Mouse (Mus musculus) mature B cell (primary cell): ENCODE data around the gene Mcat.

Source experiments
- in situ Hi-C: fragments of 300-500 bp; cut with MboI; formaldehyde crosslinking; loops from 2 replicates; pipeline ENCODE4 v1.14.3; 2019

Mcat gene

GRCm38 (mm10) chr15:83575543-83575942 lies 12.0 kb upstream of the Mcat start:
- in situ Hi-C loops, result no loop called here

GRCm38 (mm10) chr15:83574731-83575351 lies 11.3 kb upstream of the Mcat start:
- in situ Hi-C loops, result no loop called here

- in situ Hi-C loops, result no loop called here
Observed at GRCm38 (mm10) chr15:83573606-83574005, 10.0 kb upstream of the Mcat start.

GRCm38 (mm10) chr15:83572132-83572531 lies 8.5 kb upstream of the Mcat start:
- in situ Hi-C loops, result no loop called here

- in situ Hi-C loops, result no loop called here
Observed at GRCm38 (mm10) chr15:83571636-83572035, 8.0 kb upstream of the Mcat start.

GRCm38 (mm10) chr15:83570641-83571040 lies 7.1 kb upstream of the Mcat start:
- in situ Hi-C loops, result no loop called here

GRCm38 (mm10) chr15:83569682-83570081 lies 6.1 kb upstream of the Mcat start:
- in situ Hi-C loops, result no loop called here

GRCm38 (mm10) chr15:83568544-83568943 lies 5.0 kb upstream of the Mcat start:
- in situ Hi-C loops, result no loop called here

GRCm38 (mm10) chr15:83567728-83568127 lies 4.1 kb upstream of the Mcat start:
- in situ Hi-C loops, result no loop called here

- in situ Hi-C loops, result no loop called here
Observed at GRCm38 (mm10) chr15:83566006-83566405, 2.4 kb upstream of the Mcat start.

- in situ Hi-C loops, result no loop called here
Observed at GRCm38 (mm10) chr15:83565434-83565833, 1.8 kb upstream of the Mcat start.

GRCm38 (mm10) chr15:83563857-83564651 lies 467 bp upstream of the Mcat start:
- in situ Hi-C loops, result no loop called here

- in situ Hi-C loops, result no loop called here
Observed at GRCm38 (mm10) chr15:83562626-83563270, 839 bp downstream of the Mcat start.

- in situ Hi-C loops, result no loop called here
Observed at GRCm38 (mm10) chr15:83560941-83561477, 2.6 kb downstream of the Mcat start.

- in situ Hi-C loops, result no loop called here
Observed at GRCm38 (mm10) chr15:83555161-83555974, 8.2 kb downstream of the Mcat start.

- in situ Hi-C loops, result no loop called here
Observed at GRCm38 (mm10) chr15:83553831-83554230, 9.8 kb downstream of the Mcat start.

GRCm38 (mm10) chr15:83550137-83550536 lies 13.4 kb downstream of the Mcat start:
- in situ Hi-C loops, result no loop called here

GRCm38 (mm10) chr15:83547144-83547543 lies 16.4 kb downstream of the Mcat start:
- in situ Hi-C loops, result no loop called here

GRCm38 (mm10) chr15:83546029-83546428 lies 17.6 kb downstream of the Mcat start:
- in situ Hi-C loops, result no loop called here

- in situ Hi-C loops, result no loop called here
Observed at GRCm38 (mm10) chr15:83541647-83542287, 21.8 kb downstream of the Mcat start.

- in situ Hi-C loops, result no loop called here
Observed at GRCm38 (mm10) chr15:83539905-83540304, 23.7 kb downstream of the Mcat start.
